Mouse (Mus musculus) megakaryocyte, embryonic 14.5 days (primary cell): ENCODE results near the gene Vrk3. TPM values are rescaled to one million over a fixed set of nuclear protein-coding genes. Genes with fewer than 3 reads are reported as not detected.
"Not testable (repeated sequence)": the region's sequence is repeated elsewhere in the genome, so short reads cannot be mapped to it uniquely, and the experiment has no call there.

Experiments used
- H3K27me3 ChIP-seq: replicated peaks from 2 replicates; pipeline ENCODE3; 2012; ENCODE audit warnings: inconsistent platforms
- H3K36me3 ChIP-seq: replicated peaks from 2 replicates; pipeline ENCODE3; 2012; ENCODE audit warnings: low read length, inconsistent platforms, mixed read lengths
- H3K4me1 ChIP-seq: 2 replicates; pipeline ENCODE4 v1.6.1; 2012; ENCODE audit warnings: inconsistent platforms
- H3K4me3 ChIP-seq: replicated peaks from 2 replicates; pipeline ENCODE3; 2012; ENCODE audit warnings: moderate library complexity, mild to moderate bottlenecking, inconsistent platforms
- H3K9me3 ChIP-seq: 2 replicates; pipeline ENCODE4 v1.6.1; 2012; ENCODE audit warnings: inconsistent platforms
- FLI1 ChIP-seq: IDR thresholded peaks from 2 replicates; pipeline ENCODE4 v1.6.1; 2012; ENCODE audit warnings: low read length, inconsistent platforms, mixed read lengths
- GATA1 ChIP-seq: IDR thresholded peaks from 3 replicates; pipeline ENCODE4 v1.6.1; 2012; ENCODE audit warnings: mixed read lengths, low read length, inconsistent platforms, borderline replicate concordance
- polyA plus RNA-seq: library from polyadenylated mRNA; stranded (reverse); fragments of >175 nt; gene quantifications from 2 replicates; pipeline ENCODE4 v1.2.3, GENCODE M21; 2012; ENCODE audit warnings: low replicate concordance; ENCODE audit not compliant: insufficient read depth

Gene Vrk3
- polyA plus RNA-seq, 1 experiment = 63.8 TPM

DNA sequence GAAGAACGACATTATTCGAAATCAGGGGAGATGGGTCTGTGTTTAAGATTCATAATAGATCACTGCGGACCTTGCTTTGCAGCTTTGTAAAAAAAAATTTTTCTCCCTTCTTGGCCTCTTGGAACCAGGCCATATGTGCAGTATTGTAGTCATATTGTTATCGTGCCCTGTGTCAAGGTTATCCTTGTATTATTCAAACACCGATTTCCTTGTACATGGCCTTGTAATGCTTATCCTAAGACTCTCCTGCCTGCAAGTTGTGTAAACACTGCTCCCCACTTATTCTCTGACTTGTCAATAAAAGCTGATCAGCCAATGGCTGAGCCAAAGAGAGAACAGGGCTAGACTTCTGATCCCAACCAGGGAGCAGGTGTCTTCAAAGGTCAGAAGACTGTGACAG lies 26.2 kb upstream of the Vrk3 start:
- H3K9me3 ChIP-seq = peaks cover 10% of the 10 kb centered on the region
- no peak overlapping the region for H3K4me3 ChIP-seq
- peaks cover 15% of the 10 kb centered on the region for H3K4me1 ChIP-seq
- peaks cover 57% of the 10 kb centered on the region for H3K27me3 ChIP-seq
- no peak for TF ChIP-seq FLI1
- no peak for TF ChIP-seq GATA1
- H3K36me3 ChIP-seq = no peaks in the 10 kb centered on the region

- peaks cover 31% of the 10 kb centered on the region for H3K9me3 ChIP-seq
- H3K4me3 ChIP-seq = no peak overlapping the region
- peaks cover 15% of the 10 kb centered on the region for H3K4me1 ChIP-seq
- H3K36me3 ChIP-seq = no peaks in the 10 kb centered on the region
- TF ChIP-seq FLI1 (no peak), GATA1 (no peak)
- H3K27me3 ChIP-seq = peaks cover 50% of the 10 kb centered on the region
These were observed 23.9 kb upstream of the Vrk3 start for GRCm38 (mm10) chr7:44724316-44724715.

- no peak for TF ChIP-seq GATA1
- TF ChIP-seq FLI1 = no peak
These were observed 21.9 kb upstream of the Vrk3 start for GRCm38 (mm10) chr7:44726343-44726742.

GRCm38 (mm10) chr7:44727151-44727550 lies 21.1 kb upstream of the Vrk3 start:
- peaks cover 10% of the 10 kb centered on the region for H3K4me1 ChIP-seq
- H3K27me3 ChIP-seq = peaks cover 39% of the 10 kb centered on the region
- peaks cover 4% of the 10 kb centered on the region for H3K36me3 ChIP-seq
- peaks cover 37% of the 10 kb centered on the region for H3K9me3 ChIP-seq
- H3K4me3 ChIP-seq = no peak overlapping the region
- TF ChIP-seq FLI1 (no peak), GATA1 (no peak)

More at GRCm38 (mm10) chr7:44726343-44726742, 21.9 kb upstream of the Vrk3 start:
- Histone ChIP-seq H3K9me3 (peaks cover 36% of the 10 kb centered on the region), H3K27me3 (peaks cover 44% of the 10 kb centered on the region), H3K36me3 (no peaks in the 10 kb centered on the region), H3K4me1 (peaks cover 15% of the 10 kb centered on the region), H3K4me3 (no peak overlapping the region)

DNA sequence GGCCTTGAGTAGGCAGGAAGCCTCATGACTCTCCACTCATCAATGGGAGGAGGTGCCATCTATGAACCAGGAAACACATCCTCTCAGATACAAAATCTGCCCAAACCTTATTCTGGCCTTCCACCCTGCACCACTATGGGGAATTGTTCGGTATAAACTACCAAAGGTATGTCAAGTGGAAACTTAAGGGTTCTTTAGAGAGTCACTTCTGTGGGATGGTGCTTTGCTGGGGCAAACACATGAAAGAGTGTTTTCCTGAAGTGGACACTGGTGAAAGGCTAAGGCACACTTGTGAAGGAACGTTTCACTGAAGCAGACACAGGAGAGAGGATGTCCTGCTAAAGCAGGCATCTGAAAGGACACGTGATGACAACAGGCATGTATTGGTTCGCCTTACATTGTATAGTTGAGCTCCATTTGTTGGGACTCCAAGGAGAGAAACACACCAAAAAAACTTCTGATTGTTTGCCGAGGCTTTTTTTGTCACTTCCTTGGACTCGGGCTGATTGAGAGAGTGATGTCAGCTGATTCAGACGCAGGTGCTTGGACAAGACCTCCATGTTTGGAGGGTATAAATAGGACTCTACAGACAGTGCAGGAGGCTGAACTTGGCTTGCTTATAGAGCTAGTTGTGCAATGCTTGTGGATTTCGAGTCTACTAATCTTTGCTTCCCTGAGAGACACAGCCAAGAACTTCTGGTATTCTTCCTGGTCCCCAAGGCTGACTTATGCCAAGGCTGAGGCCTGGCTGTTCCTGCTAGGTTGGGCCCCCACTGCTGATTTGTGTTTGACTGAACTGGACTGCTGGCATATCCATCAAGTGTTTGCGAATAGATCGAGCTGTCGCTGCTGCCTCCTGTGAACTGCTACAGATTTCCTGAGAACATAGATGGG lies 19.9 kb upstream of the Vrk3 start:
- TF ChIP-seq FLI1 = no peak
- TF ChIP-seq GATA1 = no peak

DNA sequence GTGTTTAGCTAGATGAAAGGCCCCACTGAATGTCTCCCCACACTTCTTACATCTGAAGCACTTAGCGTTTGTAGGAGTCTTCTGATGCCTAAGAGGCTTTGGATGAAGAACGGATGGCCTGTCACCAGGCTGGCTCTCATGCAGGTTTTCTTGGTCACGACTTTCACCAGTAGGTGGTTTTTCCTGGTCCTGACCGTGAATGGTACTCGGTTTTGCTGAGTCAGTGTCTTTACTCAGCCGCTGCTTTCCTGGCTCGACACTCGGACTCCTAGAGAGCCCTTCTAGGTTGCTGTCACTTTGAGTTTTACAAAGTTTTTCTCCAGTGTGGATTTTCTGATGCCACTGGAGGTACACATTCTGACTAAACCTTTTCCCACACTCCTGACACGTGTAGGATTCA lies 14.5 kb upstream of the Vrk3 start:
- H3K4me1 ChIP-seq = no peaks in the 10 kb centered on the region
- H3K27me3 ChIP-seq = peaks cover 3% of the 10 kb centered on the region
- TF ChIP-seq GATA1 = no peak
- no peak for TF ChIP-seq FLI1
- peaks cover 50% of the 10 kb centered on the region for H3K36me3 ChIP-seq
- H3K9me3 ChIP-seq = peaks cover 25% of the 10 kb centered on the region
- no peak overlapping the region for H3K4me3 ChIP-seq

More for the DNA sequence above, 19.9 kb upstream of the Vrk3 start:
- peaks cover 10% of the 10 kb centered on the region for H3K4me1 ChIP-seq
- peaks cover 16% of the 10 kb centered on the region for H3K36me3 ChIP-seq
- peaks cover 44% of the 10 kb centered on the region for H3K9me3 ChIP-seq
- H3K4me3 ChIP-seq = no peak overlapping the region
- peaks cover 33% of the 10 kb centered on the region for H3K27me3 ChIP-seq

- peaks cover 27% of the 10 kb centered on the region for H3K4me1 ChIP-seq
- H3K27me3 ChIP-seq = peaks cover 11% of the 10 kb centered on the region
- peaks cover 43% of the 10 kb centered on the region for H3K36me3 ChIP-seq
- TF ChIP-seq FLI1 = no peak
- TF ChIP-seq GATA1 = no peak
- H3K9me3 ChIP-seq = peaks cover 8% of the 10 kb centered on the region; the same call in 1 of the 2 replicates
- no peak overlapping the region for H3K4me3 ChIP-seq
These were observed 6.9 kb upstream of the Vrk3 start for GRCm38 (mm10) chr7:44741361-44741760.

DNA sequence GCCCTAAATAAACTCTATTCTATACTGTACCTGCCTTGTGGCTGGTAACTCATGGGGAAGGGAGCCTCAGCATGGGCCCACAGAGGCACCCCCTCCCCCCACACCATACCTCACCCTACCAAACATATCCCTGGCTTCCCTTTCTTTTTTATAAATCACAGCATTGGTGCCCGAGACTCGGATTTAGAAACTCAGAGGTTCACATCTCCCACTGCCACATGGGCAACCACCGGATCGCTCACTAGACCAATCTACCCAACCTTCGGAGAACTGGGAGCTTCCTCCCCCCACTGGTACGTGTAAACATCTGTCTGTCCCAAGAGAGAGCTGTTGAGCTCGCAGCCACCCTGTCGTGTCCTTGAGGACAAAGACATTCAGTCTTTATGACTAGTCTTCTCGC lies 3.9 kb upstream of the Vrk3 start:
- Histone ChIP-seq H3K4me3 (no peak overlapping the region), H3K4me1 (peaks cover 50% of the 10 kb centered on the region), H3K36me3 (peaks cover 22% of the 10 kb centered on the region), H3K27me3 (peaks cover 11% of the 10 kb centered on the region), H3K9me3 (peaks cover 8% of the 10 kb centered on the region; the same call in 1 of the 2 replicates)
- TF ChIP-seq FLI1 (no peak), GATA1 (no peak)

- peaks cover 57% of the 10 kb centered on the region for H3K4me1 ChIP-seq
- TF ChIP-seq FLI1 = no peak
- peaks cover 8% of the 10 kb centered on the region; the same call in 1 of the 2 replicates for H3K9me3 ChIP-seq
- H3K36me3 ChIP-seq = peaks cover 15% of the 10 kb centered on the region
- H3K4me3 ChIP-seq = peak overlapping the region; percentile 87
- H3K27me3 ChIP-seq = peaks cover 11% of the 10 kb centered on the region
These were observed 3.1 kb upstream of the Vrk3 start for GRCm38 (mm10) chr7:44745076-44745475.

GRCm38 (mm10) chr7:44747115-44747514 lies 1.1 kb upstream of the Vrk3 start:
- TF ChIP-seq FLI1 (no peak), GATA1 (no peak)
- H3K4me3 ChIP-seq = peak overlapping the region; percentile 64
- peaks cover 11% of the 10 kb centered on the region for H3K27me3 ChIP-seq
- peaks cover 54% of the 10 kb centered on the region for H3K4me1 ChIP-seq
- peaks cover 4% of the 10 kb centered on the region; the same call in 1 of the 2 replicates for H3K9me3 ChIP-seq
- H3K36me3 ChIP-seq = peaks cover 11% of the 10 kb centered on the region

DNA sequence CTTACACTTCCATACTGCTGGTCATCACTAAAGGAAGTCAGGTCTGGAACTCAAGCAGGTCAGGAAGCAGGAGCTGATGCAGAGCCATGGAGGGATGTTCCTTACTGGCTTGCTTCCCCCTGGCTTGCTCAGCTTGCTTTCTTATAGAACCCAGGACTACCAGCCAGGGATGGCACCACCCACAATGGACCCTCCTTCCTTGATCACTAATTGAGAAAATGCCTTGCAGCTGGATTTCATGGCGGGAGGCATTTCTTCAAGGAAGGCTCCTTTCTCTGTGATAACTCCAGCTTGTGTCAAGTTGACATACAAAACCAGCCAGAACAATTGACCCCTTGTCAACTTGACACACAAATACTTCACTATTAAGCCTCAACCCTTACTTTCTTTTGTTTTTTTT lies 2.7 kb downstream of the Vrk3 start, which contains the start of gene Zfp473:
TSS of gene Zfp473 (minus strand) at position 101 of the 400 bp plus-strand sequence.
- not testable (repeated sequence) for H3K4me3 ChIP-seq, H3K9me3 ChIP-seq, H3K27me3 ChIP-seq
- Histone ChIP-seq H3K36me3 (peaks cover 49% of the 10 kb centered on the region), H3K4me1 (peaks cover 60% of the 10 kb centered on the region)
